Mouse (Mus musculus) myocyte (in vitro differentiated cells): ENCODE results near the gene Slc10a3. TPM values are rescaled to one million over a fixed set of nuclear protein-coding genes. Genes with fewer than 3 reads are reported as not detected.
A peak's percentile ranks its signal among the peaks of the same experiment; 100 is the strongest.
"Not testable (repeated sequence)": the region's sequence is repeated elsewhere in the genome, so short reads cannot be mapped to it uniquely, and the experiment has no call there.

Experiments
- H3K27me3 ChIP-seq: one replicate; pipeline ENCODE4 v1.6.1; 2011; ENCODE audit not compliant: control insufficient read depth, insufficient read depth, insufficient read length
- H3K36me3 ChIP-seq: one replicate; pipeline ENCODE4 v1.6.1; 2011; ENCODE audit not compliant: control insufficient read depth, insufficient read depth
- H3K4me2 ChIP-seq: one replicate; pipeline ENCODE4 v1.6.1; 2011; ENCODE audit warnings: low read depth, control low read depth
- H3K4me3 ChIP-seq: one replicate; pipeline ENCODE4 v1.5.1; 2011; ENCODE audit warnings: mild to moderate bottlenecking, control low read depth, moderate library complexity
- H3K79me2 ChIP-seq: one replicate; pipeline ENCODE4 v1.6.1; 2011; ENCODE audit not compliant: control insufficient read depth, insufficient read depth
- H3ac ChIP-seq: one replicate; pipeline ENCODE4 v1.6.1; 2011; ENCODE audit not compliant: control insufficient read depth, insufficient read length
- CEBPB ChIP-seq: IDR thresholded peaks from 2 replicates; pipeline ENCODE4 v1.6.1; 2011; ENCODE audit warnings: mild to moderate bottlenecking, moderate library complexity; ENCODE audit not compliant: poor library complexity, insufficient read depth, severe bottlenecking
- E2F4 ChIP-seq: IDR thresholded peaks from one replicate; pipeline ENCODE4 v1.6.1; 2011; ENCODE audit warnings: mild to moderate bottlenecking, control low read depth, moderate library complexity; ENCODE audit not compliant: insufficient read depth
- MAX ChIP-seq: IDR thresholded peaks from one replicate; pipeline ENCODE4 v1.6.1; 2011; ENCODE audit warnings: low read depth, mild to moderate bottlenecking, control low read depth
- MYOD1 ChIP-seq, 3 experiments: IDR thresholded peaks; one replicate each; pipeline ENCODE4 v1.6.1; 2011; ENCODE audit warnings: control low read depth in 2 of 3, low read depth in 2 of 3, mild to moderate bottlenecking in 2 of 3, moderate library complexity in 1 of 3; ENCODE audit not compliant: insufficient read length in 2 of 3, control insufficient read depth in 1 of 3
- MYOG ChIP-seq, 3 experiments: IDR thresholded peaks; one replicate each; pipeline ENCODE4 v1.6.1; 2011; ENCODE audit warnings: control low read depth in 2 of 3, low read depth in 2 of 3, mild to moderate bottlenecking in 2 of 3; ENCODE audit not compliant: insufficient read length in 2 of 3, control insufficient read depth in 1 of 3, insufficient read depth in 1 of 3
- POLR2A ChIP-seq: IDR thresholded peaks from one replicate; pipeline ENCODE4 v1.6.1; 2011; ENCODE audit warnings: low read depth, mild to moderate bottlenecking, control low read depth, moderate library complexity; ENCODE audit not compliant: insufficient read length
- POLR2AphosphoS2 ChIP-seq: IDR thresholded peaks from one replicate; pipeline ENCODE4 v1.6.1; 2011; ENCODE audit warnings: low read depth, control low read depth; ENCODE audit not compliant: insufficient read length
- REST ChIP-seq: IDR thresholded peaks from one replicate; pipeline ENCODE4 v1.6.1; 2011; ENCODE audit warnings: mild to moderate bottlenecking, control low read depth, moderate library complexity; ENCODE audit not compliant: insufficient read depth, insufficient read length
- SRF ChIP-seq: IDR thresholded peaks from one replicate; pipeline ENCODE4 v1.6.1; 2011; ENCODE audit warnings: low read depth; ENCODE audit not compliant: control insufficient read depth, insufficient read length
- TCF12 ChIP-seq: IDR thresholded peaks from one replicate; pipeline ENCODE4 v1.6.1; 2011; ENCODE audit warnings: mild to moderate bottlenecking, control low read depth; ENCODE audit not compliant: poor library complexity, insufficient read depth, severe bottlenecking
- TCF3 ChIP-seq: IDR thresholded peaks from one replicate; pipeline ENCODE4 v1.6.1; 2011; ENCODE audit warnings: low read depth, control low read depth; ENCODE audit not compliant: insufficient read length
- USF1 ChIP-seq: IDR thresholded peaks from one replicate; pipeline ENCODE4 v1.6.1; 2011; ENCODE audit warnings: low read depth, mild to moderate bottlenecking, control low read depth, moderate library complexity
- polyA plus RNA-seq: library from polyadenylated mRNA; unstranded; fragments of >200 nt; fragmentation: generic; extraction: Trizol; gene quantifications from one replicate; pipeline ENCODE4 v1.2.1, GENCODE M21; 2012; ENCODE audit warnings: missing spikeins

Gene Slc10a3
- polyA plus RNA-seq, 1 experiment: 11.2 TPM

GRCm38 (mm10) chrX:74367512-74367911, 5.6 kb downstream of the Slc10a3 start:
- H3K36me3 ChIP-seq: no peaks in the 10 kb centered on the region
- no peak for TF ChIP-seq TCF3
- TF ChIP-seq TCF12: no peak
- no peak for TF ChIP-seq POLR2AphosphoS2
- H3K4me3 ChIP-seq: peak overlapping the region; percentile 60
- peak overlapping the region; percentile 33 for H3ac ChIP-seq
- H3K27me3 ChIP-seq: no peaks in the 10 kb centered on the region
- H3K79me2 ChIP-seq: peaks cover 7% of the 10 kb centered on the region
- peak overlapping the region; percentile 73 for H3K4me2 ChIP-seq

- Histone ChIP-seq H3K4me3 (no peak overlapping the region), H3K4me2 (no peak overlapping the region), H3K79me2 (no peaks in the 10 kb centered on the region), H3K36me3 (no peaks in the 10 kb centered on the region), H3K27me3 (no peaks in the 10 kb centered on the region), H3ac (no peak overlapping the region)
- TF ChIP-seq MYOG (IDR thresholded peaks at IDR 0.05; ENCODE audit: control insufficient read depth in 1 of 3, insufficient read depth in 1 of 3, insufficient read length in 2 of 3, low read depth in 2 of 3) (no peak), POLR2A (no peak), REST (no peak), POLR2AphosphoS2 (no peak), E2F4 (no peak), TCF12 (no peak), SRF (no peak), CEBPB (no peak), TCF3 (no peak), MAX (no peak), MYOD1 (IDR thresholded peaks at IDR 0.05; ENCODE audit: control insufficient read depth in 1 of 3, insufficient read length in 2 of 3, low read depth in 2 of 3) (no peak), USF1 (no peak)
Measured at GRCm38 (mm10) chrX:74359171-74359570, 14.0 kb downstream of the Slc10a3 start.

GRCm38 (mm10) chrX:74357069-74357468, 16.1 kb downstream of the Slc10a3 start:
- H3K27me3 ChIP-seq, H3K79me2 ChIP-seq, H3K4me3 ChIP-seq, H3K36me3 ChIP-seq, H3K4me2 ChIP-seq, H3ac ChIP-seq: not testable (repeated sequence)

GRCm38 (mm10) chrX:74353467-74353770, 19.7 kb downstream of the Slc10a3 start, which contains the start of gene Lage3:
Lage3 (minus strand) TSS chrX:74353618.
- peaks cover 5% of the 10 kb centered on the region for H3K79me2 ChIP-seq
- H3K36me3 ChIP-seq: no peaks in the 10 kb centered on the region
- H3K27me3 ChIP-seq: no peaks in the 10 kb centered on the region
- H3ac ChIP-seq: no peak within 1 kb of the TSS
- TF ChIP-seq E2F4 (no peak), POLR2A (peak; percentile 78), POLR2AphosphoS2 (peak; percentile 80)
- H3K4me3 ChIP-seq: peak within 1 kb of the TSS; percentile 43
- peak within 1 kb of the TSS; percentile 60 for H3K4me2 ChIP-seq

GRCm38 (mm10) chrX:74352645-74353466, 20.3 kb downstream of the Slc10a3 start:
- no peaks in the 10 kb centered on the region for H3K27me3 ChIP-seq
- H3ac ChIP-seq: no peak overlapping the region
- peak overlapping the region; percentile 43 for H3K4me3 ChIP-seq
- peak overlapping the region; percentile 60 for H3K4me2 ChIP-seq
- peaks cover 5% of the 10 kb centered on the region for H3K79me2 ChIP-seq
- TF ChIP-seq TCF3 (no peak), TCF12 (no peak), E2F4 (no peak), MYOD1 (IDR thresholded peaks at IDR 0.05; ENCODE audit: control insufficient read depth in 1 of 3, insufficient read length in 2 of 3, low read depth in 2 of 3) (no peak), MAX (no peak), POLR2A (no peak), CEBPB (no peak)
- no peaks in the 10 kb centered on the region for H3K36me3 ChIP-seq

- Histone ChIP-seq H3K36me3 (no peaks in the 10 kb centered on the region), H3K27me3 (no peaks in the 10 kb centered on the region), H3K4me3 (peak overlapping the region; percentile 44), H3K79me2 (peaks cover 4% of the 10 kb centered on the region), H3K4me2 (peak overlapping the region; percentile 60), H3ac (no peak overlapping the region)
- TF ChIP-seq POLR2AphosphoS2 (no peak), REST (no peak), CEBPB (no peak), USF1 (no peak), SRF (no peak), TCF3 (no peak), TCF12 (no peak), E2F4 (no peak), MAX (no peak), MYOD1 (IDR thresholded peaks at IDR 0.05; ENCODE audit: control insufficient read depth in 1 of 3, insufficient read length in 2 of 3, low read depth in 2 of 3) (no peak), POLR2A (no peak), MYOG (IDR thresholded peaks at IDR 0.05; ENCODE audit: control insufficient read depth in 1 of 3, insufficient read depth in 1 of 3, insufficient read length in 2 of 3, low read depth in 2 of 3) (no peak)
Measured at GRCm38 (mm10) chrX:74330166-74330930, 42.8 kb downstream of the Slc10a3 start.
